Mouse (Mus musculus) frontal cortex, adult 2 months (tissue): ENCODE results near the gene Kcnq1. TPM values are rescaled to one million over a fixed set of nuclear protein-coding genes. Genes with fewer than 3 reads are reported as not detected.

Experiments used
- DNase-seq, 2 experiments: peaks; one replicate each; pipeline ENCODE4 v3.0.0; 2022; ENCODE audit warnings: low spot score in 1 of 2; ENCODE audit errors: extremely low spot score in 1 of 2
- polyA plus RNA-seq: library from polyadenylated mRNA; depleted of rRNA; stranded (reverse); fragments of >200 nt; gene quantifications from 2 replicates; pipeline ENCODE4 v1.2.3, GENCODE M21; 2012

The Kcnq1 gene
- polyA plus RNA-seq, 1 experiment: 1.4 TPM

- no peak for DNase-seq
Observed at GRCm38 (mm10) chr7:143445651-143446460, 339.7 kb downstream of the Kcnq1 start.

- DNase-seq: no peak
Observed at GRCm38 (mm10) chr7:143447130-143447529, 341.0 kb downstream of the Kcnq1 start.

- no peak for DNase-seq
Observed at GRCm38 (mm10) chr7:143458963-143459331, 352.8 kb downstream of the Kcnq1 start.

- DNase-seq: no peak
Observed at GRCm38 (mm10) chr7:143459332-143460211, 353.4 kb downstream of the Kcnq1 start.

- no peak for DNase-seq
Observed at GRCm38 (mm10) chr7:143460217-143460834, 354.2 kb downstream of the Kcnq1 start.

- peak; percentile 60 to 82 for DNase-seq
Observed at GRCm38 (mm10) chr7:143460874-143461273, 354.7 kb downstream of the Kcnq1 start, which contains the start of gene Cdkn1c. TSS of gene Cdkn1c (minus strand) at chr7:143461050.

GRCm38 (mm10) chr7:143461294-143461870, 355.2 kb downstream of the Kcnq1 start:
- DNase-seq: no peak

- no peak for DNase-seq
Observed at GRCm38 (mm10) chr7:143461920-143462319, 355.8 kb downstream of the Kcnq1 start.

GRCm38 (mm10) chr7:143462516-143462915, 356.4 kb downstream of the Kcnq1 start:
- DNase-seq: no peak

- peak in 1 of 2 experiments; percentile 78 for DNase-seq
Observed at GRCm38 (mm10) chr7:143463865-143464415, 357.8 kb downstream of the Kcnq1 start.

- DNase-seq: no peak
Observed at GRCm38 (mm10) chr7:143464811-143465560, 358.8 kb downstream of the Kcnq1 start.

GRCm38 (mm10) chr7:143466099-143466677, 360.0 kb downstream of the Kcnq1 start:
- DNase-seq: peak in 1 of 2 experiments; percentile 89

- no peak for DNase-seq
Observed at GRCm38 (mm10) chr7:143467714-143468113, 361.6 kb downstream of the Kcnq1 start.

GRCm38 (mm10) chr7:143469946-143470345, 363.8 kb downstream of the Kcnq1 start:
- DNase-seq: peak in 1 of 2 experiments; percentile 82

GRCm38 (mm10) chr7:143473347-143474101, 367.4 kb downstream of the Kcnq1 start, which contains the start of gene Slc22a18:
TSS of gene Slc22a18 (plus strand) at chr7:143473736.
- no peak for DNase-seq

GRCm38 (mm10) chr7:143474811-143475210, 368.6 kb downstream of the Kcnq1 start:
- DNase-seq: no peak

GRCm38 (mm10) chr7:143475876-143476275, 369.7 kb downstream of the Kcnq1 start:
- no peak for DNase-seq
